Mouse (Mus musculus) thymus, postnatal 25 days (tissue): Measurements from ENCODE around the gene Rnf157.
"Not testable (repeated sequence)": the region's sequence is repeated elsewhere in the genome, so short reads cannot be mapped to it uniquely, and the experiment has no call there.

ENCODE experiments used
- DNase-seq: peaks from one replicate; pipeline ENCODE4 v3.0.0; 2022

Rnf157 gene

DNA sequence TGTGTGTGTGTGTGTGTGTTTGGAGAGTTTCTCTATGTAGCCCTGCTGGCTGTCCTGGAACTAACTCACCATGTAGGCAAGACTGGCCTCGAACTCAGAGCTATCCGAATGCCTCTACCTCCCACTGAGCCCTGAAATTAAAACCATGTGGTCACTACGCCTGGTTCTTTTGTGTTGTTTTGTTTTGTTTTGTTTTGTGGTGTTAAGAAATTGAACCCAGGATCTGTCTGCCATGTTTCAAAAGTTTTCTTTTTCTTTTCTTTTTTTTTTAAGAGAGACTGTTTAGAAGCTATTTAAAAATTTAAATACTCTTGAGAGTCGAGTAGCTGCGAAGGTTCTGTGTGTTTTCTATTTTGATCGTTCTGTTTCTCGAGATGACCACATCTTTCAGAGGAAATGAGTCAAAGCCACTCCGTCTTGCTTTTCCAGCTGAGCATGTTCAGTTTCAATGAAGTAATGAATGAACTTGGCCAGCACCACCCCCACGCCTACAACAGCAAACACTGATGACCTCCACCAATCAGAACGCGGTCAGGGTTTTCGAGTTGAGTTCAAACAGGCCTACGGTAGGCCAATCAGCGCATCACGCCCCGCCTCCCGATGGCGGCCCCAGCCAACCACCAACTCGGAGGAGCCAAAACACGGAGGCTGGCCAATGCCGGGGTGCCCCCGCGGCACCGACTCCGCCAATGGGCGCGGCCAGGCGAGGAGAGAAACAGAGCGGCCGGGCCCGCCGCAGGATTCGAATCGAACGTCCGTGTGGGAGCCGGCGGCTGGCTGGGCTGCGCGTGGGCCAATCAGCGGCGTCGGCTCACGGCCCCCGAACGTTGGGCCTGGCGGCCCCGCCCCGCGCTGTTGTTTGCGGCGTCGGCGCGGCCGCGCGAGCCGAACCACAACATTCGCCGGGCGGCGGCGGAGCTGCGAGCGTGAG, 20.8 kb upstream of the Rnf157 start, which contains the start of gene Ubald2:
Gene Ubald2 (plus strand): TSS at position 739 of the 931 bp plus-strand sequence.
- peak; percentile 99 for DNase-seq

DNA sequence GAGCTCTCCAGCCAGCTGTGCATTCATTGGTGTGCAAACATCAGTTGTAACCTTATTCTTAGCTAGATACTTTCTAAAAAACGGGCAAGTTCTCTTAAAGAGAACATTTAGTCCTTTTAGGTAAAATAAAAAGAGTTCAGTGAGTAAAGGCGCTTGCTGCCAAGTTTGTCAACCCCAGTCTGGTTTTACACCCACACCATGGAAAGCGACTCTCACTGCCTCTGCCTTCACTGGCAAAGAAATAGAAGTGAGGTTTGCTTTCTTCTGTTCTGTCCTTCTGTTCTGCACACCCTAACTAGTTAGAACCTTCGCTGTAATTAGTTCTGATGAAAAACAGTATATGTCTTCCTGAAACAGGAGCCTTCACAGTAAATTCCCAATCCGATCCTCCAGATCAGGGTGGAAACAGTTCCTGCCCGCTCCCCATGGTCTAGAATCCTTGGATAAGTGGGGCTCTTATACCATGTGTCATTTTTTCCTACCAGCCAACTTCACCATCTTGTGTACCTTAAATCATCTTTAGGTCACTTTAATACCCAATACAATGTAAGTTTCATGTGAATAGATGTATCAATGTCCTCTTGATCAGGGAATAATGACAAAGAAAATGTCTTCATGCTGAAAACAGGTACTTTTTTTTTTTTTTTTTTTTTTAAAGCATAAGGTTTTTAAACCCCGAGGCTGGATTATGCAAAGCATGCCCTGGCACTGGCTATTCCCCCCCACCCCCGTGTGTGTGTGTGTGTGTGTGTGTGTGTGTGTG, 19.9 kb upstream of the Rnf157 start:
- no peak for DNase-seq

DNA sequence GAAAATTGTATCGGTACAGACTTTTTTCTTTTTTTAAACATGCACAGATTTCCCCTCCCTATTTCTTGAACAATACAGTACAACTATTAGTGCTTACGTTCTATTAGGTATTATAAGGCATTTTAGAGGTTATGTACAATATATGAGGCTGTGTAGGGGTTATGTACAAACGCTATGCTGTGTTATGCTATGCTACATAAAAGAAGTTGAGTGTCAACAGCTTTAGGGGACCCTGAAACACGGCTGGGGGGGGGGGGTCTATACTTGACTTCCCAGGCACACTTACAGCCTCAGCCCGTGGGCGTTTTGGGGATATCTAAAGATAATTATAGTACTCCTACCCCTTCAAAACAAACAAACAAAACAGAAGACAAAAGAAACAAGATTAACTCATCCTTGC, 19.3 kb upstream of the Rnf157 start:
- no peak for DNase-seq

DNA sequence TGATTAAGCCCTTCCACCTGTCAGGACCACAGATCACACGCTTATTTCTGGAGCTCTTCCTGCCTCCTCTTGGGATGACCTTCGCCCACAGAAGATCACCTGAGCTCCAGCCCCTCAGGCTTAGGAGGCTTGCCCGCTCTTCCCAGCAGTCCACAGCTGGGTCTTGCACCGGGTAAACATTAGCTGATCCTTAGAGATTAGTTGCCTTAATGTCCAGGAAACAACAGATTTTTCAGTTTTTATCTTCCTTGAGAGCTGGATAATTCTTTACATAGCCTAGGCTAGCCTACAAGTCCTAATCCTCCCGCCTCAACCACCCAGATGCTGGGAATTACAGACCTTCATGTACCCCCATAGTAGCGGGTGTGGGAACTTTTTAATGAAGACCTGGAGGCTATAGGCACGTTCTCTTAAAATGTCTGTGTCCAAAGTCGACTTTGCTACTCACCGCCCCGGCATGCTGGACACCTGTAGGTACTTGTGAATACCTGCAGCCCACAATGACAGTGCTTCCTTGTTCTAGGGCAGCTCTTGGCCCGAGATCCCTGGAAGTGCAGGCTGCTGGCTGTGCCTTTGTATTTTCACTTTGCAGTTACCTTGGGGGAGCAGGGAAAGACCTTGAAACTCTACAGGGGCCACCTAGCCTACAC, 18.7 kb upstream of the Rnf157 start:
- DNase-seq = no peak

DNA sequence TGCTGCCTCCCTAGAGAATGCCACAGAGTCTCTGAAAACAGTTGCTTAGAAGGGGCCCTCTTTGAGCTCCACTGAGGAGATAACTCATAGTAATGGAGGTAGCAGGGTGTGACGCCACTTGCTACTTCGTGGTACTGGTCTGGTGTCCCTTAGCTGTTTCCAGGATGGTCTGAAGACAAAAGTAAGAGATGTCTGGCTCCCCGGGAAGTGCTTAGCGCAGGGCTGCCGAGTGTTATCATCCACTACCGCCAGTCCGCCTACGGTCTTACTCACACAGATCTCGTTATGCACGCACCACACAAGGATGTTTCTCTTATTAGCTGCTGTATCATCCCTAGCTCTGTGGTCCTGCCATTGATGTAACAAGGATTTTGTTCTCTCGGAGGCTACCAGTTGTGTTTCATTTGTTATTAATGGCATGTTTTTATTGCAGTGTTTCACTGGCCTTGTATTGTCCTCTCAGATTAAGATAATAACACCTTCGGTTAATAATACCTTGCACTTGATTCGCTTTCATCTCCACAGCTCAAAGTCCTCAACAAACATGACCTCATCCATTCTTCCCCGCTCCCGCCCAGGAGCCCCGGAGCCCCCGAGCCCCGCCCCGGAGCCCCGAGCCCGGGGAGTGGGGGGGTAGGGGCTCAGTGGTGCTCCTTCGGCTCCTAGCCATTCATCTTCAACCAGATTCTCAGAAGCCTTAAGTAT, 18.0 kb upstream of the Rnf157 start:
- DNase-seq = no peak

DNA sequence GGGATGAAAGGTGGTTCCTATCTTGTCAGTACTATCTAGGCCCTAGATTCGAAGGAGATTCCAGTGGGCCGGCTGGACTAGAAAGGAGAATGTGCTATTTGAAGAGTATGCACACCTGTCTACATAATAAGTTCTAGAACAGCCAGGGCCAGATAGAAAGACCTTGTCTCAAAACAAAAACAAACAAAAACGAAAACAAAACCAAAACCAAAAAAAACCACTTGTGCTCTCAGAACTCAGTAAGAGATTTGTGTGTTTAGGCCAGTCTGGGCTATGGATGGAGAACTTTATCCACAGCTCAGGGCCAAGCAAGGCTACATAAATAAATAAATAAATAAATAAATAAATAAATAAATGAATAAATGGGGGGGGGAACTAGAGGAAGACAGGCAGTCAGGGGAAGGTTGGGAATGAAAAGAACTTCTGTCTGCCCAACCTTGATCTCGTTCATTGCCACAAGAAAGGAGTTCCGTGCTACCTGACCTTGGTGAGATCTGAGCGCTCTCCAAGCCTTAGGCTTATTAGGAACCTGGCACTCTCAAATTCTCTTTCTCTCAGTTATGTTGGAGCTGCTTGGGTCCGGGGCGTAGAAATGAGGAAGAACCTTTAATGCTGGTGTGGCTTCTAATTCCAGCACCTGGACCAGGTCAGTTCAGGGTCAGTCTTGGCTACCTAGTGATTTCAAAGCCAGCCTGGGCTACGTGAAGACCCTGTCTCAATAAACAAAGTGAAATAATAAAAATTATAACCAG, 17.2 kb upstream of the Rnf157 start:
- DNase-seq = no peak

DNA sequence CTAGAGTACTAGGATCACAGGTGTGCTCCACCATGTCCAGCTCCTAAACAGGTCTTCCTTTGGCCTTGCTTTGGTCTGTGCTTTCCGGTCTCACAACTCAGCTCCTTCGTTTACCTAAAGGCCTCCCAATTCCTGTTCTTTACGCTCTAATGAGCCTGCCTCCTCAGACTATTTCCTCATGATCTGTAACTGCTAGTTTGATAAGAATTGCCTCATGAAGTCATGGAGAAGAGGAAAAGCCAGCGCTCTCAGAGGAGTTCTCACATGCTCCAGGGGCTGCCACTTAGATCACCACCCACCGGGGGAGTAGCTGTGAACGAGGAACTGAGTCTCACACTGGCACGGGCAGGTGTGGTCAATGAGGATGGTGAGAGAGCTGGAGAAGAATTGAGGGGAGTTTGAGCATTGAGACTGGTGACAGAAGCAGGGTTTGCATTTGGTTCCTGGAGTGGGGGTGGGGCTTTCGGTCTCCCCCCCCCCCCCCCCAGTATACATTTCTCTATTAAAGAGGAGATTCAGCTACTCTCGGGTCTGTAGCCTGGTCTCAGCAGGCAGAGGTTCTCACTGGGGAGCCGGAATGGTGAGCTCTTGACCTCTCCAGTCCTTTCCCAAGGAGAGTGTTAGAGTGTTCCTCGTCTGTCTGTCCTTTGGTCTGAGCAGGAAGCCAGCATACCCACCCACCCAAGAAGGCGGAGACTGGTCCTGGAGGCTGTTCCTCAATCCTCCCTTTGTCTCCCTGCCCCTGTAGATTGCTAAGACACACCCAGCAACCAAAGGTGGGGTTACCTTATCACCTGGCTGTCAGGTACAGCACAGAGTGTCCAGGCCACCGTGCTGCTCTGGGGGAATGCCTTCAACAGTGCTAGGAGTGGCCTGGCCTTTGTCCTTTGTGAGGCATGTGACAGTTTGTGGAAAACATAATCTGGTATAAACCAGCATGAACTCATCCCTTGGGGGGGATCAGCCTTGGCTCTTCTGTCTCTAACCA, 16.3 kb upstream of the Rnf157 start:
- DNase-seq = no peak

DNA sequence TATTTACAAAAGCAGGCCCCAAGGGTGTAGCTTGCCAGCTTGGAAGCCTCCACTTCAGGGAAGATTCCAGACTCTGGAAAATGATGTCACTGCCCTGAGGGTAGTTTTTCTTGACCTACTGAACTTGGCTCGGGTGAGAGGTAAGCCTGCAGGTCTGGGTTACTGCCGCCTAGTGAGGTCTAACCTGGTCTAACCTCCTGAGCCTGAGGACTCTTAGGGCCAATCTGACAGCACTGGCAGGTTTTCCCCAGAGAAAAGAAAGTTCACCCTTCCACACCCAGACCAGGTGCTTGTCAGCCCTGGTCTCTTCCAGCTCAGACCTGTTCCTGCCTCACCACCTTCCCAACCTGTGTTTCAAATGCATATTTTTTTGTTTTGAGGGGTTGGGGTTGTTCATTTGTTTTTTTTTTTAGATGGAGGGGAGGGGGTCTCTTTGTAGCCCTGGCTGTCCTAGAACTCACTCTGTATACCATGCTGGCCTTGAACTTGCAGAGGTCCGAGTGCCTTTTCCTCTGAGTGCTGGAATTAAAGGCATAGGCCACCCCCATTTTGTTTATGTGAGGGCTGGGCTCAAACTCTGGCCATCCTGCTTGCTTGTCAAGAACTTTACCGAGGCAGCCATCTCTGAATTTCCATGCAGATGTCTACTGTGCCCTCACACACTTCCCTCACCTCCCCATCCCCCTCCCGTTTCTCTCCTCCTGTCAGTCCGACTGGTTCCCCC, 14.2 kb upstream of the Rnf157 start:
- DNase-seq = no peak

DNA sequence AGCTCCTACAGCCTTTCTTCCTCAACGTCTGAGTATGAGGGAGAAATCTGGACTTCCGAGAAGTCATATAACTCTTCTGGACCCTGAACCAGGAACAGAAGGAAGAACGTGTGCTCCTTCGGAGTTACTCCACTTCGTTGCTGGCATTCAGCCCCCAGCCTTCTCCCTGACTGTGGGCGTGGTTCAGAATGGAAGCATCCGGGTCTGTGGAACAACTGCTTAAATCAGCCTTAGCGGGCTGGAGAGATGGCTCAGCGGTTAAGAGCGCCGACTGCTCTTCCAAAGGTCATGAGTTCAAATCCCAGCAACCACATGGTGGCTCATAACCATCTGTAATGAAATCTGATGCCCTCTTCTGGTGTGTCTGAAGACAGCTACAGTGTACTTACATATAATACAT, 13.5 kb upstream of the Rnf157 start:
- not testable (repeated sequence) for DNase-seq

DNA sequence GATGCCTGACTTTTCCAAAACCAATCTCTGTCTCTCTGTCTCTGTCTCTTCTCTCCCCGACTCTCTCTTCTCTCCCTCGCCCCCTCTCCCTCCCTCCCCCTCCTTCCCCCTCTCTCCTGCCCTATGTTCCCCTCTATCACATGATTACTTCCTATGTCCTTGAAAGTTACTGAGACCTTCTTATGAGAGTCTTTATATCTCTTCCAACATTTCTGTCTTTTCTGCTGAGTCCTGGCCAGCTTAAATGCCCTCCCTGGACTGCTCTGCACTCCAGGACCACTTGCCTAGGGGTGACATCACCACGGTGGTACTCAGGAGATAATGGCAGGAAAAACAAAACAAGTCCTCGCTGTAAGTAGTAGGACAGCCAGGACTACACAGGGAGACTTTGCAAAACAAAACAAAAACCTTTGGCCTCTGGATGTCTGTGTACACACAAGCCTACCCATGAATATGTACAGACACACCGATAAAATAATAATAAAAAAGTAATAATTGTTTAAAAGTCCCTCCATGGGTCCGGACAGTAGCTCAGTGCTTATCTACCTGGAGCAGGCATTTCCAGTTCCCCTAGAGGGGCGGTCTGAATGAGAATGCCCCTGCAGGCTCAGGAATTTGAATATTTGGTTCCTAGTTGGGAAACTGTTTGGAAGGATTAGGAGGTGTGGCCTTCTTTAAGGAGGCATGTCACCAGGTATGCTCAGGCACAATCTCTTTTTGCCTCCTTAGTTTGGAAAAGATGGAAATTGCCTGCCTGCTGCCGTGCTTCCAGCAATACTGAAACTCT, 12.0 kb upstream of the Rnf157 start:
- no peak for DNase-seq

DNA sequence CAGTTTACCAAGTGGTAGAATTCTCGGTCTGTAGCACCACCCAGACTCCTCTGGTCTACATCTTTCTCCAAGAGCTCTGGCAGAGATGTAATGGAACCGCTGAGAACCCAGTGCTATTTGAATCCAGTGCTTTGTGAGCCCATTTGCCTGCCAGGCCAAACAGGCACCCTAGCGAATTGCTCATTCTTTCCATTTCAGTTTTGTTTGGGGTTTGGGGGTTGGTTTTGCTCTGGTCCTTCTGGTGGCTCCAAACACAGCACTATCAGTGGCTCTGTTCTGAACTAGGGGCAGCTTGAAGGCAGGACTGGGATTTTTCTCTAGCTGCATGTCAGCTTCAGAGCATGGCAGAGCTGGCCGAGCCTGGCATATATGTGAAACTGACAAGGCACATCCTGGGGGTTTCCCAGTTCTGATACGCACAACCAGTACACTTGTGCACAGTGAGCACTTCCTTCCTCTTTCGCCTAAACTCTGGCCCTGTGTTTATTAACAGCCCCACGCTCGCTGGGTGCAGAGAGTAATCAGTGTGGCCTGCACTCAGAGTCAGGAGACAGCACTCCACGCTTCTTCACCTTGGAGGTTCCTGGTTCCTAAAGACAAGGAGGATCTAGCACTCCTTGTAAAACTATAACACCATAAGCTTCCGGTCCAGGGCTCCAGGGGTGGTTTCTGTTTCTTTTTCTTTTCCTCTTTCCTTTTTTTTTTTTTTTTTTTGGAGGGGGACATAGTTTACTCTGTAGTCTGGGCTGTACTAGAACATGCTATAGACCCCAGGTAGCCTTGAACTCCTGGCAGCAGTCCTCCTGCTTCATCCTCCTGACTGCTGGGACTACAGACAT, 11.2 kb upstream of the Rnf157 start:
- DNase-seq = peak; percentile 55

DNA sequence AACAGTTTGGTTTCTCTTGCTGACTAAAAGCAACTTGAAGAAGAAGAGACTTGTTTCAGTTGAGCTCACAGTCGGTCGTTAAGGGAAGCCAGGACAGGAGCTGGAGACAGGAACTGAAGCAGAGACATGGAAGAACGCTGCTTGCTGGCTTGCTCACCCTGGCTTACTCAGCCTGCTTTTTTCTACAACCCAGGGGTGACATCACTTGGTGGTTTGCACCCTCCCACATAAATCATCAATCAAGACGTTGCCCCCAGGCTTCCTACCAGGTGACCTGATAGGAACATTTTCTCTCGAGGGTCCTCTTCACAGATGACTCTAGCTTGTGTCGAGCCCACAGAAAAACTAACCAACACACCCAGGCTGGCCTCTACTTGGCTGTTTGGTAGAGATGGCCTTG, 10.4 kb upstream of the Rnf157 start:
- no peak for DNase-seq

DNA sequence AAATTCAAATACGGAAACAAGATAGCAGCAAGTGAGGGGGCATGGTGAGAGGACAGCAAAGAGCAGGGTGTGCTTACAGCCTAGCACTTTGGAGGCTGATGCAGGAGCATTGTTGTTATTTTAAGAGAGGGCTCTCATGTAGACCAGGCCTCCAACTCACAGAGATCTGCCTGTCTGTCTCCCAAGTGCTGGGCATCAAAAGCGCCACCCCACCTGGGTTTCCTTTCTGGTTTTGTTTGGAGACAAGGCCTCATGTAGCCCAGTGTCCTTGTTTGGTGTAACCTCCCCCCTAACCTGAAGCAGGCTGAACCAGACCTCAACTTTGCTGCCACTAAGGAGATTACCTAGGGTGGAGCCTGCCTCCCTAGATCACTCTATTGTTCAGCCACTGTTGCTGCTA, 9.7 kb upstream of the Rnf157 start:
- DNase-seq = no peak

DNA sequence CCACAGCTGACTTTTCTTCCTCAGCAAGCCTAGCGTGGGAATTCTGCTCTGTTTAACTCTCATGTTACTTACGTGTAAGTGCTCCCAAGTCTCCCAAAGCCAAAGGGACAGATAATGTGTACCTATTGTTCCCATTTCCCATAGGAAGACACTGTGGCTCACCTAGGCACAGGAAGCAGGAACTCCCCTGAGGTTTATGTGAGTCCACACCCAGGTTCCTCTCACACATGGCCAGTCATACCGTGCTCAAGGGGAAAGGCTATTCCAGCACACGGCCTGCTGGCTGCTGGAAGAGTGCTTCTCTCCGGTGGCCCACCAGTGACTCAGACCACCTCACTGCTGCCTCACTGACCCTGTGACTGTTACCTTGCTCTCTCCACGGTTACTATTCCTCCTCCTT, 8.3 kb upstream of the Rnf157 start:
- no peak for DNase-seq

DNA sequence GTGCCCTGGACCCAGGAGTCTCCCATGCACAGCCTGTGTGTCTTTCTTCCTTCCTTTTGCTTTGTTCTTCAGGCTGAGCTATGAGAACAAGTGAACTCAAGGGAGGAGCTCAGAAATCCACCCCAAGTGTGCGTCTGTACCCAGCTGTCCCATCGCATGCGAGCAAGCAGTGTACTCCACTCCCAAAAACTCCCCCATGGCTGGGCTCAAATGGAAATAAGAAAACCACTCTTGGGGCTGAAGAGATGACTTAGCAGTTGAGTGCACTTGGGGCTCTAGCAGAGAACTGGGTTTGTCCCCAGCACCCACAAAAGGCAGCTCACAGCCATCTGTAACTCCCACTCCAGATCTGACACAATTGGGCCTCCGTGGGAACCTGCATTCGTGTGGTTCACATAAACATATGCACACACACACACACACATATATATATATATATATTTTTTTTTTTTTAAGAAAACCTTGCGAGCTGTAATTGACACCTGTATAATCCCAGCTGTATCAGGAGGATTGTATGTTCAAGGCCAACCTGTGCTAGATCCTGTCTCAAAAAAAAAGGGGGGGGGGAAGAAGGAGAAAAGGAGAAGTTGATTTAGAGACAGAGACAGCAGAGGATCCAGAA, 6.1 kb upstream of the Rnf157 start:
- peak; percentile 36 for DNase-seq

DNA sequence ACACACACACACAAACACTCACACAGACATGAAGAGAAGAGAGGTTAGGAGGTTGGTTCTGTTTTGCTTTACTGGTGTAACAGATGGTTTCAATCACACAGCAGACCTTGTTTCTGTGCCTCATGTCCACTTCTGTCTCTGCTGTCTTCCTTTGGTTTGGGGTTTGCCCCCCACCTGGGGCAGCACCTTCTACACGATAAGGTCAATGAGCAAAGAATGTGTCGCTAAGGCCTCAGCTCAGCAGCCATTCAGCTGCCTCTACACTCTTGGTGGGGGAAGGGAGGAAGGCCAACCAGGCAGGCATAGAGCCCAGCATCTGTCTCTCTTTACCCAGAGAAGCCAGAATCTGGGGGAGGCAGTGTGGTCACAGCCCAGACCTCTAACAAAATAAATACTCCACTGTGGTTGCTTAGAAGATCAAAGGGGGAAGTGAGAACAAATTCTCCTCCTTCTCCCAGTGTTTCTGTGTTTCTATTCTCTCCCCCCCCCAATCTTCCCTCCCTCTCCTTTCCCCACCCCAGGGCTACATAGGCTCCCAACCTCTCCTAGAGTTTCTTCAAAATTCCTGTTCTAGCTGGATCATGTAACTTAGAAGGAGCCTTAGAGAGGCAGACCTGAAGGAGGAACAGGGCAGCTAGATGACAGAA, 5.5 kb upstream of the Rnf157 start:
- peak; percentile 40 for DNase-seq

DNA sequence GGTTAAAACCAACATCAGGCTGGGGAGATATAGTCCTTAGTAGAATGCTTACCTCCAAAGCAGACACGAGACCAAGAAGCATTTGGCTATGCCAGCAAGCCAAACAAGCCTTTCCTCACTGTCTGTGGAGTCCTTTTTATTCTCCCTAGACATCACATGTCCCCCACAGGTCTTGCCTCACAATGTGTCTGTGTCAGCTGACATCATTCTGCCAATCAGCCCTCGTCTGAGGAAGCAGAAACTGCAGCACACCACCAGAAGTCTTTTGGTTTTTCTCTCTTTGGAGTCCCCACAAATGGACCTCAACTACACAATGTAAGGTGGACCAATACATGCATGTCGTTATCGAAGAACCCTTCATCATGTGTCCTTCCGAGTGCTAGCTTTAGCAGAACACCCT, 4.2 kb upstream of the Rnf157 start:
- DNase-seq = no peak
